Mouse (Mus musculus) embryonic facial prominence, embryonic 15.5 days (tissue): Measurements from ENCODE around the gene Iqschfp. TPM values are rescaled to one million over a fixed set of nuclear protein-coding genes. Genes with fewer than 3 reads are reported as not detected.

Experiments
- ATAC-seq: fragments of 200-750 bp; cut with Nextera tagmentation; 2 replicates; pipeline ENCODE4 v1.8.0; 2017; ENCODE audit warnings: low read depth, moderate TSS enrichment; ENCODE audit not compliant: insufficient number of reproducible peaks, low FRiP score, low TSS enrichment
- H3K27ac ChIP-seq: fragments of 300-500 bp; sonication (generic); replicated peaks from 2 replicates; pipeline ENCODE4 v1.5.1; 2015; ENCODE audit warnings: mild to moderate bottlenecking, inconsistent platforms
- H3K27me3 ChIP-seq: fragments of 300-500 bp; sonication (generic); 2 replicates; pipeline ENCODE4 v1.6.1; 2015; ENCODE audit warnings: inconsistent platforms
- H3K36me3 ChIP-seq: fragments of 300-500 bp; sonication (generic); 2 replicates; pipeline ENCODE4 v1.6.1; 2015; ENCODE audit warnings: mild to moderate bottlenecking, inconsistent platforms
- H3K4me1 ChIP-seq: fragments of 300-500 bp; sonication (generic); 2 replicates; pipeline ENCODE4 v1.6.1; 2015; ENCODE audit warnings: inconsistent platforms
- H3K4me2 ChIP-seq: fragments of 300-500 bp; sonication (generic); replicated peaks from 2 replicates; pipeline ENCODE4 v1.6.1; 2015; ENCODE audit warnings: mild to moderate bottlenecking, inconsistent platforms
- H3K4me3 ChIP-seq: fragments of 300-500 bp; sonication (generic); replicated peaks from 2 replicates; pipeline ENCODE4 v1.5.1; 2015; ENCODE audit warnings: mild to moderate bottlenecking, inconsistent platforms
- H3K9ac ChIP-seq: fragments of 300-500 bp; sonication (generic); 2 replicates; pipeline ENCODE4 v1.6.1; 2015; ENCODE audit warnings: inconsistent platforms
- H3K9me3 ChIP-seq: fragments of 300-500 bp; sonication (generic); replicated peaks from 2 replicates; pipeline ENCODE4 v1.6.1; 2016; ENCODE audit warnings: inconsistent platforms
- WGBS: fragments of 180-500 bp; shearing (Covaris S2); methylation state at CpG from one replicate; pipeline ENCODE4 v1.1.7; 2015; 5-methylcytosine and 5-hydroxymethylcytosine counted together
- polyA plus RNA-seq: library from polyadenylated mRNA; unstranded; fragments of >200 nt; fragmentation: Nextera tagmentation; extraction: Ambion mirVana; gene quantifications from 2 replicates; pipeline ENCODE4 v1.2.1, GENCODE M21; 2015

Gene Iqschfp
- polyA plus RNA-seq, 1 experiment from 2014 or later = 0.08 TPM

DNA sequence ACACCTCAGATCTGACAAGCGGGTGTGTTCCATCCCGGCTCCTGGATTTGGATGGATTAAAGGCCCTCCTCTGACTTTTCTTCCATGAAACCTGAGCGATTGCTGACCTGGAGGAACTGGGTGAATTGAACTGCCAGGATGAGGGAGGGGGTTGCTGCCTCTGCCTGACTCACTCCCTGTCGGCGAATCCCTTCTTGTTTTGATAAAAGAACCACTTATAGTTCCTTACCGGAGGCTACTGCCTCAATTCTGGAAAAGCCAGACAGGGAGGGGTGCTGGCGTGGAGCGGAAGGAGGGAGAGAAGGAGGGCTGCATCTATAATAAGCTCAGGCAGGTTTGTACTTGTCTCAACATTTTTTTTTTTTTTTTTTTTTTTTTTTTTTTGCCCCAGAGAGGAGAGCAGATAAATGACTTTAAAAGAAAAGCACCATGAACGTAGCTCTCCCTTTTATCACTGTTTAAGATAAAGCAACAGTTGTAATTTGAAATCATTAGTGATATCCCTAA is 603.8 kb downstream of the Iqschfp start:
- H3K9me3 ChIP-seq = no peaks in the 10 kb centered on the region
- no peaks in the 10 kb centered on the region for H3K27me3 ChIP-seq
- 0 out of 2 replicates have a peak overlapping the region, but pooled peaks have one; percentile 39 for H3K9ac ChIP-seq

DNA sequence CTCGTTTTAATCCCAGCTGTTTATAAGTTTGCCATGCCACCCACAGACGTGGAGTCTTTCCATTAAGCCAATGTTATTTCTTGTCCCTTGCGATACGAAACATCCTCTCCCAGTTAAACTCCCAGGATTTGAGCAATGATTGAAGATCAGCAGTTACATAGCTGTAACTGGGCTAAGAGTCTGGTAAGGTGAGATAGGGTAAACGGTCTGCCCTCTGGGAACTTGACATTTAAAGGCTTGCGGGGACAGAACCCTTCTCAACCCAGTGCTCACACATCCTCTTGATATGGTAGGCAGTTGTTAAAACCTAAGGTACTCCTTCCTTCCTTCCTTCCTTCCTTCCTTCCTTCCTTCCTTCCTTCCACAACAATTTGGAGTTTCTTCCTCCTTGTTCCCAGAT is 604.5 kb downstream of the Iqschfp start:
- H3K4me2 ChIP-seq = peak overlapping the region; percentile 99
- no peak overlapping the region for H3K27ac ChIP-seq
- peaks cover 29% of the 10 kb centered on the region for H3K4me1 ChIP-seq
- H3K27me3 ChIP-seq = no peaks in the 10 kb centered on the region
- no peaks in the 10 kb centered on the region for H3K36me3 ChIP-seq
- WGBS = 42% methylated on average over 6 of the region's 6 CpGs
- no peak for ATAC-seq
- H3K4me3 ChIP-seq = no peak overlapping the region
- H3K9me3 ChIP-seq = no peaks in the 10 kb centered on the region
- no peak overlapping the region for H3K9ac ChIP-seq

More for the DNA sequence above, 603.8 kb downstream of the Iqschfp start:
- WGBS = 4% methylated on average over 9 of the region's 9 CpGs
- ATAC-seq = no peak
- Histone ChIP-seq H3K4me3 (peak overlapping the region; percentile 57), H3K4me2 (peak overlapping the region; percentile 99), H3K27ac (peak overlapping the region; percentile 87), H3K36me3 (no peaks in the 10 kb centered on the region), H3K4me1 (peaks cover 29% of the 10 kb centered on the region)

DNA sequence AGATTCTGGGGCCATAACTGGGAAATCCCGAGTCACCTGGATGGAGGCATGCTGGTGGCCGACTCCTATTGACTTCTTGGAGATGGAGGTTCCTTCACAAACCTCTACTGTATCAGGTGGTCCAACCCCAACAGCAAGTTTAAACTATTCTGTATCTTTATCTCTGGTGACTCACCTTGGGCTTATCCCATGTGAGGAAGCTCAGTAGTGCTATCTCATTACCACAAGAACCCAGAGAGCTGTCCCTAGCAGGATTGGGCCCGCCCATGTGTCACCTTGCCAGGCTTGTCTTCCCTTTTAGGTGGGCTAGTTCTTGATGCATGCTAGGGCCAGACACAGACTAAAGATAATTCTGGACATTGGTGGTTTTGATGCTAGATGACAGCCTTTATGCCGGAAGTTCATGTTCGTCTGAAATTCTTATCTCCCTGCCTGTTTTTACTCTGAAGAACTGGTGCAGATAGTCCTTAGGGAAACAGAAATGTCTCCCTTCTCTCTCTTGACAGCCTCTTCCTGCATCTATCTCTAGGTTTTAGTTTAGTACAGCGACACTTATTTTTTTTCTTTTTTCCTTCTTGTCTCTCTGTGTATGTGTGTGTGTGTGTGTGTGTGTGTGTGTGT is 607.6 kb downstream of the Iqschfp start:
- no peak overlapping the region for H3K9ac ChIP-seq
- no peak overlapping the region for H3K27ac ChIP-seq
- H3K4me3 ChIP-seq = no peak overlapping the region
- no peak overlapping the region for H3K4me2 ChIP-seq
- 84% methylated on average over 6 of the region's 6 CpGs for WGBS
- no peaks in the 10 kb centered on the region for H3K36me3 ChIP-seq
- ATAC-seq = no peak
- no peaks in the 10 kb centered on the region for H3K27me3 ChIP-seq
- H3K4me1 ChIP-seq = peaks cover 12% of the 10 kb centered on the region; the same call in 1 of the 2 replicates
- H3K9me3 ChIP-seq = no peaks in the 10 kb centered on the region

DNA sequence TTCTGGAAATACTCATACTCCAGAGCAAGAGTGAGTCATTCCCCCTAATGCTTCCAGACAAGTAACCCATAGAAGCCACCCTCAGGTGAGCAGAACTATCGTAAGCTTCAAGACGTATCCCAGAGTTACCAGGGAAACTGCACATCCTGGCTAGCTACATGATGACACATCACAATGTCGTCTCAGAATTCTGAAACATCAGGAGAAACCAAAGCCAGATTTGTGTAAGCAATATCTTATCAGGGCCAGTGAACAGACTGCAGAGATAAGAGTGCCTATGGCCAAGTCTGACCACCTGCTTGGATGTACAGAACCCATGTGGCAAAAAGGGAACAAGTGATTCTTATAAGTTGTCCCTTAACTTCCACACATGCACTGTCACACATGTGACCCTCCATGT is 612.8 kb downstream of the Iqschfp start:
- no peak overlapping the region for H3K4me3 ChIP-seq
- no peak overlapping the region for H3K9ac ChIP-seq
- H3K4me2 ChIP-seq = no peak overlapping the region
- no peak overlapping the region for H3K27ac ChIP-seq
- no peaks in the 10 kb centered on the region for H3K9me3 ChIP-seq
- ATAC-seq = no peak
- H3K4me1 ChIP-seq = peaks cover 17% of the 10 kb centered on the region; the same call in 1 of the 2 replicates
- no peaks in the 10 kb centered on the region for H3K27me3 ChIP-seq
- H3K36me3 ChIP-seq = no peaks in the 10 kb centered on the region
- 77% methylated on average over 3 of the region's 3 CpGs for WGBS

DNA sequence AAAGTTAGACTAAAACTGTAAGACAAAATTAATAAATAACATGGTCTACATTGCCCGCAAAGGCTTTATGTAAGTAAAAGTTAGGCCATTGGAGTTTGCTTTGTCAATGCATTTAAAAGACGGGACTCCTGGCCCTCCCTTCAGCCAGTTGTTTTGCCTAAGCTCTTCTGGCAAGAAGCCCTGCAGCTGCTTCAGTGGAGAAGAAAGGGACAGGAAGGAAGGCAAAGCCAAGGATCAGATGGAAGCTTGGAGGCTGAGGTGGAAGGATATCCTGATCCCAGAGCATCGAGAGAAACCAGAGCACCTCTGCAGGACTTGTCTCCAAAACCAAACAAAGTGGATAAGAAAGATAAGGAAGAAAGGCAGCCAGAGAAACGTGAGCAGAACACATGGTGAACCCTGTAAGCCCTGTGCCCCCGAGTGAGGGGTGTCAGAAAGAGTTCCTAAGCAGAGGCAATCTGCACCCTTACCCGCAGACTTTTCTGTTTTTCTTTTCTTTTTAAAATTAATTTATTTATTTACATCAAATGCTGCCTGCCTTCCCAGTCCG is 614.8 kb downstream of the Iqschfp start:
- no peaks in the 10 kb centered on the region for H3K27me3 ChIP-seq
- H3K4me2 ChIP-seq = no peak overlapping the region
- no peak overlapping the region for H3K9ac ChIP-seq
- 49% methylated on average over 7 of the region's 7 CpGs for WGBS
- H3K4me3 ChIP-seq = no peak overlapping the region
- H3K9me3 ChIP-seq = no peaks in the 10 kb centered on the region
- no peak for ATAC-seq
- no peaks in the 10 kb centered on the region for H3K36me3 ChIP-seq
- no peak overlapping the region for H3K27ac ChIP-seq
- peaks cover 17% of the 10 kb centered on the region; the same call in 1 of the 2 replicates for H3K4me1 ChIP-seq

DNA sequence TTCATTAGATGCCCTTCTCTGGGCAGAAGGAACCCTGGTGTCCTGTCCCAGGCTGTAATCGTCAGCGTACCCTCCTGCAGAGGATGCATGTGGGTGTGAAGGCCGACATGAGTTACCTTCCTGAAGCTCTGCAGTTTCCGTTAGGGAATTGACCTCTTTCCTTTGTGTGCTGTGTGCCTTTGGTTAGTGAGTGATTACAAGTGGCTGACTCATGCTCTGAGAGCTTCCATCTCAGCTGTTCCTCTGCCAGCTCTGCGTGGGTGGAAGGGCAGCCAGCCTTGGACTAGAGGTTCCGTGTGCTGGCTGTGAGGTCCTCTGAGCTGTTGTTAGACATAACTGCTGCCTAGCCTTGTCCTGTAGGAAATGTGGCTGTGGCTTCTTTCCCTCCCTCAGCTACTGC is 616.6 kb downstream of the Iqschfp start:
- H3K27me3 ChIP-seq = no peaks in the 10 kb centered on the region
- no peak overlapping the region for H3K4me2 ChIP-seq
- H3K27ac ChIP-seq = peak overlapping the region; percentile 9; the same call in 1 of the 2 replicates
- no peaks in the 10 kb centered on the region for H3K36me3 ChIP-seq
- no peak overlapping the region for H3K9ac ChIP-seq
- peaks cover 17% of the 10 kb centered on the region; the same call in 1 of the 2 replicates for H3K4me1 ChIP-seq
- ATAC-seq = peak; percentile 34; the same call in 1 of the 2 replicates
- H3K4me3 ChIP-seq = no peak overlapping the region
- H3K9me3 ChIP-seq = no peaks in the 10 kb centered on the region
- 52% methylated on average over 6 of the region's 6 CpGs for WGBS

DNA sequence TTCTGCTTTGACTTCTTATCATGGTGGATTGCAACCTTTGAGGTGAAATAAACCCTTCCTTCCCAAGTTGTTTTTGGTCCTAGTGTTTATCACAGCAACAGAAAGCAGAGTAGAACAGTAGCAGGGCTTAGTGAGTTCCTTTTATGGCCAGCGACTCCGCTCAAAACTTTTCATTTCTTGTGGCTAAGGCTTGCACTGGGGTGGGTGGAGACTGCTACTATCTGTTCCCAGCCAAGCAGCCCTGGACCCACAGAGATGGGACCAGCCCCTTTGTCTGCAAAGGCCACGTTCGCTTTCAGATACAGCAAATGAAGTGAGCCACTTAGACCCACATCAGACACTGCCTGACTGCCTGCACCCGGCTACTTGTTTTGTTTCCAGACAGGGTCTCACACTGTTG is 618.8 kb downstream of the Iqschfp start:
- Histone ChIP-seq H3K9me3 (no peaks in the 10 kb centered on the region), H3K4me1 (peaks cover 17% of the 10 kb centered on the region; the same call in 1 of the 2 replicates), H3K9ac (no peak overlapping the region), H3K27me3 (no peaks in the 10 kb centered on the region), H3K4me3 (no peak overlapping the region), H3K4me2 (no peak overlapping the region), H3K36me3 (no peaks in the 10 kb centered on the region), H3K27ac (no peak overlapping the region)
- 84% methylated on average over 5 of the region's 5 CpGs for WGBS
- no peak for ATAC-seq

DNA sequence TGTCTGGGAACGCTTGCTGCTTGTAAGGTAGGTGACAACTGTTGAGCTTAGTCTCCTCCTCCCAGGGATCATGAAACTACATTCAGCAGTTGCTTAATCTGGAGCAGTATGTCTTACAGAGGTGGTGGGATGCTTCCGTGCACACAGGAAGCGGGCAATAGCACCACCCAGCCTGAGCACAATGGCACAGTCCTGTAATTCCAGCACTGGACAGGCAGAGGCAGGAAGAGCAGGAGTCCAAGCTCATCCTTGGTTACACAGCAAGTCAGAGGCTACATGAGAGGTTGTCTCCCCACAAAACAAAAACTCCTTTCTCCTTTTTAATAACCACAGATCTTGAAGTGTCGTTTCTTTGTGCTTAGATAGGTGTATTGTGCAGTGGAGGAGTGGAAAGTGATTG is 619.7 kb downstream of the Iqschfp start:
- Histone ChIP-seq H3K4me3 (no peak overlapping the region), H3K27me3 (no peaks in the 10 kb centered on the region), H3K27ac (no peak overlapping the region), H3K4me2 (no peak overlapping the region), H3K36me3 (no peaks in the 10 kb centered on the region), H3K9me3 (no peaks in the 10 kb centered on the region), H3K4me1 (peaks cover 16% of the 10 kb centered on the region), H3K9ac (no peak overlapping the region)
- ATAC-seq = no peak
- WGBS = 71% methylated on average over 4 of the region's 4 CpGs

DNA sequence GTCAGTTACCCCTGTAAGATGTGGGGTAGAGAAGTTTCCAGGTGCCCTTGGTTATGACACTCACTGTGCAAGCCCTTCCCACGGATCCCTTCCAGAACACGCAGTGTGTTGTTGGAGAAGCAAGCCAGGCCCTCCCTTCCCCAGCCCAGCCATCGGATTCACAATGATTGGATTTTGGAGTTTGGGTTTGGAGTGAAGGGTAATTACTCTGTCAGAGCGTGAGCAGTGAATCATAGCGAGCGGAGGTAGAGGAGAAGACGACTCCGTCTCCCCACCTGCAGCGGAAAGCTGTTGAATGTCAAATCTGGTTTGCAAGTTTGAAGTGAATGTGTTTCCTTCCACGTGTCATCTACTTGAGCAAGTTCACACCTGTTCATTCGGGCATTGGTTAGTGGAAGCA is 620.3 kb downstream of the Iqschfp start:
- no peaks in the 10 kb centered on the region for H3K27me3 ChIP-seq
- WGBS = 61% methylated on average over 11 of the region's 11 CpGs
- no peaks in the 10 kb centered on the region for H3K36me3 ChIP-seq
- no peaks in the 10 kb centered on the region for H3K9me3 ChIP-seq
- no peak overlapping the region for H3K9ac ChIP-seq
- H3K4me2 ChIP-seq = no peak overlapping the region
- ATAC-seq = no peak
- no peak overlapping the region for H3K27ac ChIP-seq
- no peak overlapping the region for H3K4me3 ChIP-seq
- peaks cover 10% of the 10 kb centered on the region for H3K4me1 ChIP-seq

DNA sequence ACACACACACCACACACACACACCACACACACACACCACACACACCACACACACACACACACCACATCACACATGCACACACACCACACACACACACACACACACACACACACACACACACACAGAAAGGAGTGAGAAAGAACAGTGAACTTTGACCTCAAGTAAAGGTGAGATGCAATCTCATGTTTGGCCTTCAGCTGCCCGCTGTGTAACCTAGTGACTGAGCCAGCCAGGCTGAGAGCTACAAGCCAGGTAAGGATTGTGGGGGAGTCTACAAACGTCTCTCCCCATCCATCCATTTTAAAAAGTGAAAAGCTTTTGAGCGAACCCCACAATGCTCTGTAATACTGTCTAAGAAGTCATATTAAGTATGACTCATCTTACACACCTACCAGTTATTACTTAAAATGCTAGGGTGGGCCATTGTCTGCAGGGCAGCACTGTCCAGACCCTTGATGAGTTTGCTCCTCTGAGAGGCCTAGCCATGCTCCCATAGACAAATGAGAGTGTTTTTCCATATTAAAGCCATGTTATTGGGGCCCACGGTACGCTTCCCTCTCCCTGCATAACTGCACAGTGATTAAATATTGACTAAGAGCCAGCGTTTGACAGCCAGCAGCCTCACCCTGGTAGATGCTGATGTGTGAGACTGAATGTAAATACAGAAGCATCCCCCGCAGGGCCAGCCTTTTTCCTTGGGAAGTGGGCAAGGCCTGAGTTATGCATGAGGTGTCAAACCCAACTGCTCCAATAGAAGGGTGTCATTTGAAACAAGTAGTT is 621.5 kb downstream of the Iqschfp start:
- H3K9ac ChIP-seq = no peak overlapping the region
- H3K36me3 ChIP-seq = no peaks in the 10 kb centered on the region
- H3K4me3 ChIP-seq = no peak overlapping the region
- no peaks in the 10 kb centered on the region for H3K9me3 ChIP-seq
- no peak for ATAC-seq
- peaks cover 7% of the 10 kb centered on the region; the same call in 1 of the 2 replicates for H3K4me1 ChIP-seq
- 69% methylated on average over 7 of the region's 7 CpGs for WGBS
- H3K4me2 ChIP-seq = no peak overlapping the region
- no peak overlapping the region for H3K27ac ChIP-seq
- no peaks in the 10 kb centered on the region for H3K27me3 ChIP-seq

DNA sequence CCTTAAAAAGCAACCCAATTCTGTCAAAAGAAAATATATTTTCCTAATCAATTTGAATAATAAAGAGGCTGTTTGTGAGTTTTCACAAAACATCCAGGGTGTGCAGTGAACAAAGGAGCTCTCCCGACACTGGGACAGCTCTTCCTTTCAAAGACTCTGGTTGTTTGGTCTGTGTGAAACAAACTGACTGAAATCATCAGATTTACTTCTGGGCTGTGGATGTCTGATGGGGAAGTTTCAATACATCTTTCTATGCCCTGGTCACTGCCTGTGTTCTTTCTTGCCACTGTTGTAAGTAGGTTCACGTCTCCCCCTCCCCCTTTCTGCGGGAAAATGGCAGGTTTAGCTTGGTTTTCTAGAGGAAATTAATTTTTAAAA is 622.1 kb downstream of the Iqschfp start:
- Histone ChIP-seq H3K27me3 (no peaks in the 10 kb centered on the region), H3K4me1 (peaks cover 2% of the 10 kb centered on the region; the same call in 1 of the 2 replicates)
- 79% methylated on average over 3 of the region's 3 CpGs for WGBS

More for the DNA sequence above, 622.1 kb downstream of the Iqschfp start:
- Histone ChIP-seq H3K4me3 (no peak overlapping the region), H3K27ac (no peak overlapping the region), H3K9ac (no peak overlapping the region), H3K4me2 (no peak overlapping the region), H3K36me3 (no peaks in the 10 kb centered on the region), H3K9me3 (no peaks in the 10 kb centered on the region)
- no peak for ATAC-seq
